Mouse (Mus musculus) R1 (cell line): Measurements from ENCODE around the gene Birc2.
"Not testable (repeated sequence)": the region's sequence is repeated elsewhere in the genome, so short reads cannot be mapped to it uniquely, and the experiment has no call there.

Experiments
- DNase-seq: peaks from one replicate; pipeline ENCODE4 v3.0.0-alpha.2; 2018; ENCODE audit warnings: low read depth, low spot score

Gene Birc2

GRCm38 (mm10) chr9:7836905-7837805 lies at the start of gene Birc2:
Gene Birc2 (minus strand): TSS chr9:7837064.
- DNase-seq: peak; percentile 98

DNA sequence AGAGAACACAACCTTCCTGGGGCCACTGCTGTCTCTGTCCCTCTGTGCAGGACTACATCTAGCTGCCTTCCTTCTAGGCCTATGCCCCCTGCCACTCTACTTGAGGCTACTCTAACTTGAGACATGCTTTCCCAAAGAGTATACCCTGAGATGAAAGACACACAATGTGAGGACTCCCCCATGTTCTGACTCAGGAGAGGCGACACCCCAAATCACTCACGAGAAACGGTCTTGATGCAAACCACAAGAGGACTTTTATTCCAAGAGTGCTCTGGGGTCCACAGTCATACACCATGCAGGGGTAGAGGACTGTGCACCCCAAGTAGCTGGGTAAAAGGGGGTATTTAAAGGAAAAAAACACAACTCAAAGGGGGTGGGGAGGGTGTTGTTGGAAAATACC lies 47.5 kb upstream of the Birc2 start:
- DNase-seq: no peak

GRCm38 (mm10) chr9:7882304-7882865 lies 45.5 kb upstream of the Birc2 start:
- DNase-seq: no peak

- peak; percentile 61 for DNase-seq
Measured at GRCm38 (mm10) chr9:7873511-7874211, 36.8 kb upstream of the Birc2 start.

DNA sequence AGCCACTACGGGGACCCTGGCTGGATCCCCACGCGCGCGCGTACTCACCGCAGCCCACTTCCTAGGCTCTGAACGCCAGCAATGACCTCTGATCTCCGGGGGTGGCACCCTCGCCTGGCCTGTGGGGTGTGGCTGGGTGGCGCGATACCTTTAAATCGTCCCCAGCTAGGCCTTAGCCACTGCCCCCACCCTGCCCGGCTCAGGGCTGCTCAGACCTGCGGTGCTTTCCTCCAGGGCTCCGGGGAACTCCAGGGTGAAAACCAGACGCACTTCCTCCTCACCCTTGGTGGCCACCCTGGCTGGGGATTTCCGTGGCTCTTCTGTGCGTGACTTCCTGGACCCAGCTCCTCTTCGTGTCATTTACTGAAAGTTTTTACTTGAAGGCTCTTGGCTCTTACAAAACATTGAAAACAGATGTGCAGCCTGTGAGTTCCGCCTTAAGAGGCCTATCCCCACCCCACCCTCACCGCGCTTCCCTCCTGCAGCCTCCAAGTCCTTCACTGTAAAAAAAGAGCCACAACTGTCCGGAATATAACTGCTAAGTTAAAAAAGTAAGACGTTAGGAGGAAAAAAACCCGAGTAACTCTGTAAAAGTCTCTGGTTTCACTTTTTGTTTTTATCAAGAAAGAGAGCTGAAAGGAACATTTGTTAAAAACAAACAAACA lies 36.0 kb upstream of the Birc2 start, which contains the start of gene Birc3:
Gene Birc3 (minus strand): TSS at position 412 of the 665 bp plus-strand sequence.
- DNase-seq: peak; percentile 66

DNA sequence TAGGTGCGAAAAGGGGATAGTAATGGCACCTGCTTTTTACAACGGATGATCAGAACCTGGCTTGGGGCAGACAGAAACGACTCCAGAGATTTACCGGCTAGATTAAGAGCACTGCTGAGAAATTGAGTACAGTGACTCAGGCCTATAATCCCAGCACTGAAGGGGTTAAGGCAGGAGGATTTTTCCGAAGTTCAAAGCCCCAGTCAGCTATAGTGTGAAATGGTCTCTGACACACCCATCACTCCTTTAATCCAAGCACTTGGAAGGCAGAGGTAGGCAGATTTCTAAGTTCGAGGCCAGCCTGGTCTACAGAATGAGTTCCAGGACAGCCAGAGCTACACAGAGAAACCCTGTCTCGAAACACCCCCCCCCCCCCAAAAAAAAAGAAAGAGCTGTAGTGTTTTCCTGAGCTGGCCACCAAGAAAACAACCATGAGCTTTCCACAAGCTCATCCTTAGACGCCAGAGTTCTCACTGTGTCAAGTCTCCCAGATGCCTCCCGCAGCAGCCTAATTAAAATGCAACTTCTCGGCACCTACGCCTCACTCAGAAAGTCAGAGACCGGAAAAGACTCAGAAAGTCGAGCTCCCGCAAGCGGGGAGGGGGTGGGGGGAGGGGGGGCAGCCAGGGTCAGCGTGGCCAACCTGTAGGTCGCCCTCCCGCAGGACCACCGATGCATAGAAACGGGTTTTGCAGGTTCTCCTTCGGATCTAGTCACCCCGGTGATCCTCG lies 35.3 kb upstream of the Birc2 start:
- DNase-seq: peak; percentile 74

GRCm38 (mm10) chr9:7871316-7872043 lies 34.6 kb upstream of the Birc2 start:
- peak; percentile 34 for DNase-seq

DNA sequence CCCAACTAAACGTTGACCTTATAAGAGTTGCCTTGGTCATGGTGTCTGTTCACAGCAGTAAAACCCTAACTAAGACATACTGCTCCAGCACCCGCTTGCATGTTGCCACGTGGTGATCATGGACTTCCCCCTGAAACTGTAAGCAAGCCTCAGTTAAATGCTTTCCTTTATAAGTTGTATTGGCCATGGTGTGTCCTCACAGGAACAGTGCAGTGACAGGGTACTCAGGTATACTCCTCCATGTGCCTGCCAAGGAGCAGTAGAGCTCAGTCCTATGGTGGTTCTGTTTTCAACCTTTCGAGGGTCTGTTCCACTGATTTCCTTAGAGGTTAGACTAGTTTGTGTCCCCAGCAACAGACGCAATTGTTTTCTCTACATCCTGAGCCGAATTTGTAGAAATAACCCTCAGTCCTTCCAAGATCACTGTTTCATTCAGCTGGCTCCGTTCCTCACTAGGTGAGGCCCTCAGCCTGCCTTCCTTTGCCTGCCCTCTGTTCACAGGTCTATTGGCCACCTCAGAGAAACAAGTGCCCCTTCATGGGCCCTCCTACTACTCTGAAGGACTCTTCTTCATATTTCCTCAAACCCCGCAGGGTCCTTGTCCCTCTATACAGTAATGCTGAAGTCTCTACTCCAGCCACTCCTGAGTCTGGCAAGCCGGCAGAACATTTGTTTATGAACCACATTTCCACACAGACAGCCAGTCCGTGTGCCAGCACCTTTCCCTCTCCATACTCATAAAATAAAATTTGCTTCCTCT lies 33.9 kb upstream of the Birc2 start:
- no peak for DNase-seq

DNA sequence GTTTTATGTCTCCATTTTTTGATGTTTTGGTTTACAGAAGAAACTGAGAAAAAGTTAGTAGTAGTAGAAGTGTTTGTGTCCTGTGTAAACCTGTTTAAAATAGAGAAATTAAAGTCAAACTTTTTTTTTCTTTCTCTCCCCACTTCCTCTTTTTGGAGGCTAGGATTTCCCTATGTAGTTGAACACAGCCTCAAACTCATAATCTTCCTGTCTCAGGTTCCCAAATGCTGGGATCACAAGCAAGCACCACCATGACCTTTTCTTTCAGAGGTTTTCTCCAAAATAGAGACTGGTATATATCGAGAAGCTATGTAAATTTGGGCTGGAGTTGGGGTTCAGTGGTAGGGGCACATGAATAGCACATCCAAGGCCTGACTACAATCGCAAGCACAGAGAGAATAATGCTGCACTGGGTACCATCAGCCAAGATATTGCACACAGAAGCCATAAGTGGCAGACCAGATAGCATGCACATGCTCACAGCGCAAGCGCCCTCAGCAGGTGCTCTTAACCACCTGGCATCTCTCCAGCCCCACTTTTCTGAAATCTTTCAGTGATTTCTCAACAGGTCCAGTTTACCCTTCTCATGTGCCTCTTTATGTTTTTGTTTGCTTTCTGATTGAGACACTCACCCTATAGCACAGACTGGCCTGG lies 32.1 kb upstream of the Birc2 start:
- no peak for DNase-seq

- DNase-seq: no peak
Measured at GRCm38 (mm10) chr9:7867981-7868380, 31.1 kb upstream of the Birc2 start.

DNA sequence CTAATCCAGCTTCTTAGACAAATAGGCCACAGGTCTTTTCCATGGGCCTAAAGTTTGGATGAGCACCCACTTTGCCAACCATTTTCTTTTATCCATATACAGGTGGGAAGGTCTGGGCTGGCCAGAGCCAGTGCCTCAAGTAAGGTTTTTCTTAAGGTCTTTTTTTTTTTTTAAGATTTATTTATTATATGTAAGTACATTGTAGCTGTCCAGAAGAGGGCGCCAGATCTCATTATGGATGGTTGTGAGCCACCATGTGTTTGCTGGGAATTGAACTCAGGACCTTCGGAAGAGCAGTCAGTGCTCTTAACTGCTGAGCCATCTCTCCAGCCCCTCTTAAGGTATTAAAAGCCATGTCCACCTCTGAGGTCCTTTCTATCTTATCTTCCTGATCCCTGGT lies 30.1 kb upstream of the Birc2 start:
- DNase-seq: peak; percentile 57

DNA sequence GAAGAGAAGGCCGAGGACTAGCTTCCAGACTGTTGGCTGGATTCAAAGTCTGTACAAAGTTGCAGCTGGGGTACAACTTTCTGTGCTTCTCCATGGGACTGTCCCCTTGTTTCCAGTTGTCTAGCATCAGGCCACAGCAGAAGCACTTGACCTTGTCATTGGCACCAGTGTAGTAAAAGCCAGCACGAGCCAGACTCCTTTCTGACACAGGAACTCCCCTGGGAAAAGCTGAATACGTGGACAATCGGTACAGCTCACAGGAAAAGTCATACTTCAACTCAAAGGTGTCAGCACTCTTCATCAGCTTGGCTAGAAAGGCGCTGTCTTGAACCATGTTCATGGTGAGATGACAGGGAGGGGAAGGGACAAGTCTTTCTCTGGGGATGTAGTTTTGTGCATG lies 24.1 kb upstream of the Birc2 start:
- no peak for DNase-seq

DNA sequence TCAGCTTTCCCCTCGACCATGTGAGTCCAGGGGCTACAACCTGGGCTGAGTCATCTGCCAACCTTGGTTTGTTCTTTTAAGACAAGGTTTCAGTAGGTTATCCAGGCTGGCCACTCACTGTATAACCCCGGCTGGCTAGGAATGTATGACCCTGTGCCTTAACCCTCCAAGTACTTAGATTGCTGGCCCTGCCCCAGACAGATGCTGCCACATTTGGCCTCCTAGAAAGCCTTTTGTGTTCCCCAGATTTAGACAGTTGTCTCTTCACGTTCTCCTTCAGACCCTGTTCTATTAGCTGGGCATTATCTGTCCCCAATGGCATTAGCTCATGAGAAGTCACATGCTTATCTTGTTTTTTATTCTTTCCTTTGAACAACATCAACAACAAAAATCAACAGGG lies 19.0 kb upstream of the Birc2 start:
- no peak for DNase-seq

DNA sequence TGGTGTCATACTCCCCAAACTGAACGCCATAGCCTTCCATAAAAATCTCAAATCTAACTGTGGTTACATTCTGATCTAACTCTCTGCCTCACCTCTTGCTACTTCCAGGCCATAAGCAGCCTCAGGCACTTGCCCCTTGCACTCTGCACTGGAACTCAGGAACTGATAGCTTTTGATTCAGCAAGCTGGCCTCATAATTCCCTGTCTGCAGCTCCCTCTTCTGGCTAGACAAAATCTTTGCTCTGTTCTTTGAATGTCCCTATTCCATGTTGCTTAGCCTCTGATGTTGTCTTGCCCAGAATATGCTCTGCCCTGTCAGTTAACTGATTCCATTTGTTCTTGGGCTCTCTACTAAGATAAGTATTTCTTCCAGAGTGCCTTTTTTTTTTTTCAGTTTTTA lies 18.5 kb upstream of the Birc2 start:
- peak; percentile 71 for DNase-seq

- not testable (repeated sequence) for DNase-seq
Measured at GRCm38 (mm10) chr9:7854196-7854595, 17.3 kb upstream of the Birc2 start.

GRCm38 (mm10) chr9:7852346-7853230 lies 15.7 kb upstream of the Birc2 start:
- peak; percentile 56 for DNase-seq

DNA sequence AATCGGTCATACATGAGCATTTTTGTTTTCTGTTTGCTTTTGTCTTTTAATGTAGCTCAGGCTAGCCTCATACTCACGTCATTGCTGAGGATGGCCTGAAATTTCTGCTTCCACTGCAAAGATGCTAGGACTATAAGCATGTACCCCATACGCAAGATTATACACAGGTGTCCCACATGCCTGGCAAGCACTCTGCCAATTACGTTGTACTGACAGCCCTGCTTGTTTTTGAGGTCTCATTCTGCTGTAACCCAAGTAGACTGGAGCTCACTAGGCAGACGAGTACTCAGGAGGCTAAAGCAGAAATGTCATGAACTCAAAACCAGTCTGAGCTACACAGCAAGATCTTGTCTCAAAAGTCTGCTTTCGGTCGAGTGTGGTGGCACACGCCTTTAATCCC lies 15.0 kb upstream of the Birc2 start:
- no peak for DNase-seq

DNA sequence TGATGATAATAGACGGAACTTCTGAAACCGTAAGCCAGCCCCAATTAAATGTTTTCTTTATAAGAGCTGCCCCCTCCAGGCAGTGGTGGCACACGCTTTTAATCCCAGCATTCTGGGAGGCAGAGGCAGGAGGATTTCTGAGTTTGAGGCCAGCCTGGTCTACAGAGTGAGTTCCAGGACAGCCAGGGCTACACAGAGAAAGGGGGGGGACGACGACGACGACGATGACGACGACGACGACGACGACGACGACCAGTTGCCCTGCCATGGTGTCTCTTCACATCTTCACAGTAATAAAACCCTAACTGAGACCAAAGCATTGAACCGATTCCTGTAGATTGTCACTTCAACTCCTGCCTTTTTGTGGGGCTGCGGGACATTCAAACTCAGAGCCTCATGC lies 11.3 kb upstream of the Birc2 start:
- no peak for DNase-seq
